Mouse (Mus musculus): ENCODE data around the gene Bex4. TPM values are rescaled to one million over a fixed set of nuclear protein-coding genes. Genes with fewer than 3 reads are reported as not detected.

The Bex4 gene
- polyA plus RNA-seq, 1 experiment = not detected

DNA sequence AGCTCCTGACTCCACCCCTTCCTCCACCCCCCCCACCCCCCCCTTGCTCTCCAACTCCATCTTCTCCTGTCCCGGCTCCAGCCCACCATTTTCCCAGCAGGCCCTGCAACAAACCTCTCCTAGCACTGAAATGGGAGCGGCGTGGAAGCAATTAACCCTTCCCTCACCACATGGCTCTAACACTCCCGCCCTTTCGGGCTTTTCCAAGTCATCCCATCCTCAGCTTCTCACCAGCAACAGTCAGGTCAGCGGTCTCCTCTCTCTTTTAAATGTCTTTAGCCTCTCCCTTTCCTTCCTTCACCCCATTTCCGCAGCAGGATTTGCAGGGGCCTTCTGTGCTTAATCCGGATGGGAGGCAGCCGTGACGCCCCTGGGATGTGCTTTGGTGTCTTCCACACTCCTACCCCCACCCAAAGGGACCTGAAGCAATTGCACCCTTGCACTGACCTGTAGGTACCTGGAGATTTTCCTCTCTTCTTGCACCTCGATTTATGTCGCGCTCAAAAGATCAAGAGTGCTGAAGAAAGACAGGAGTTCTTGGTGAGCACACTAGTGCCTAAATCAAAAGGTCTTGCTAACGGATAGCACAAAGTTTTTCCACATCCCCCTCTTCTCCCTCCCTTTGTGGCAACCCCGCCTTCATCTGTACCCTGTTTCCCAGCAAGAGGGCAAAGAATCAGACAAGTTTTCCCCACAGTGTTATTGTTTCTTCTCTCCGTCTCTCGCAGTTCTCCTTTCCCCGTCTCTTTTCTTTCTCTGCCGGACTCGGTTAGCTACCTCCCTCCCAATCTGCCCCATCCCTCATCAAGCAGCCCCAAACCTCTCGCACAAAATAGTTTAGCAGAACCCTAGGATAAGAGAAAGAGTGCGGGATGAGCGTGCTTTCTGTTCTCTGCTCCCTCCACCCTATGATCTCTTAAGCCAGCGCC is 32.7 kb downstream of the Bex4 start:
- H3ac ChIP-seq (ENCODE audit: control insufficient read depth, insufficient read length) = peak overlapping the region; percentile 62
- H3K4me3 ChIP-seq = peak overlapping the region; percentile 82
- peaks cover 7% of the 10 kb centered on the region for H3K79me2 ChIP-seq (ENCODE audit: control insufficient read depth, insufficient read depth)
- no peaks in the 10 kb centered on the region for H3K27me3 ChIP-seq (ENCODE audit: control insufficient read depth, insufficient read depth, insufficient read length)
- peak overlapping the region; percentile 62 for H3K4me2 ChIP-seq (ENCODE audit: low read depth)
- TF ChIP-seq MYOG (IDR thresholded peaks at IDR 0.05; ENCODE audit: control insufficient read depth in 1 of 3, insufficient read depth in 1 of 3, insufficient read length in 2 of 3, low read depth in 2 of 3) (no peak), POLR2A (IDR thresholded peaks at IDR 0.05; ENCODE audit: insufficient read length, low read depth) (no peak), REST (IDR thresholded peaks at IDR 0.05; ENCODE audit: insufficient read depth, insufficient read length) (no peak), POLR2AphosphoS2 (IDR thresholded peaks at IDR 0.05; ENCODE audit: insufficient read length, low read depth) (no peak), USF1 (IDR thresholded peaks at IDR 0.05; ENCODE audit: low read depth) (no peak)
- no peaks in the 10 kb centered on the region for H3K36me3 ChIP-seq (ENCODE audit: control insufficient read depth, insufficient read depth)

DNA sequence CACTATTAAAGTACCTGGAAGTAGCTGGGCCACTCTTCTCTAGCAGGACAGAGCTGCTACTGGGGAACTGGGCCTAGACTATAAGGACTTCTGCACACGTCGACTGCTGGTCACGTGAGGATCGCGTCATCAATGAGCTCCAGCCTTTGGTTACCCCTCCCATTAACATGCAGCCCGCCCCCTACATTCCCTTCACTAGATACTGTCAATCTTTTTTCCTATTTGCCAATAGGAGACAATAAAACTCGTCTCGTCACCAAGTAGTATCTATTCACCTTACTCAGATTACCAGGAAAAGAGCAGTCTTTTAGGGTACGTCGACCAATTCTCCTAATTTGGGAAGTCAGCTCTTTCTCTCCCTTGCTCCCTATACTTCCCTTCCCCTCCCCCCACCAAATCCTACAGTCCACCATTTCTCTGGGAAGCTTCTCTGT is 33.3 kb downstream of the Bex4 start, which contains the start of gene Tceal8:
Tceal8 (minus strand) TSS at position 225 of the 434 bp plus-strand sequence.
- H3ac ChIP-seq (ENCODE audit: control insufficient read depth, insufficient read length) = peak within 1 kb of the TSS; percentile 62
- no peaks in the 10 kb centered on the region for H3K27me3 ChIP-seq (ENCODE audit: control insufficient read depth, insufficient read depth, insufficient read length)
- TF ChIP-seq USF1 (IDR thresholded peaks at IDR 0.05; ENCODE audit: low read depth) (peak; percentile 98), POLR2AphosphoS2 (IDR thresholded peaks at IDR 0.05; ENCODE audit: insufficient read length, low read depth) (peak; percentile 64), REST (IDR thresholded peaks at IDR 0.05; ENCODE audit: insufficient read depth, insufficient read length) (no peak), CEBPB (IDR thresholded peaks at IDR 0.05; ENCODE audit: insufficient read depth, poor library complexity, severe bottlenecking) (no peak), MAX (IDR thresholded peaks at IDR 0.05; ENCODE audit: low read depth) (no peak), SRF (IDR thresholded peaks at IDR 0.05; ENCODE audit: control insufficient read depth, insufficient read length, low read depth) (peak; percentile 22), MYOD1 (IDR thresholded peaks at IDR 0.05; ENCODE audit: control insufficient read depth in 1 of 3, insufficient read length in 2 of 3, low read depth in 2 of 3) (no peak), E2F4 (IDR thresholded peaks at IDR 0.05; ENCODE audit: insufficient read depth) (no peak), POLR2A (IDR thresholded peaks at IDR 0.05; ENCODE audit: insufficient read length, low read depth) (peak; percentile 75), MYOG (IDR thresholded peaks at IDR 0.05; ENCODE audit: control insufficient read depth in 1 of 3, insufficient read depth in 1 of 3, insufficient read length in 2 of 3, low read depth in 2 of 3) (no peak)
- peaks cover 7% of the 10 kb centered on the region for H3K79me2 ChIP-seq (ENCODE audit: control insufficient read depth, insufficient read depth)
- peak within 1 kb of the TSS; percentile 82 for H3K4me3 ChIP-seq
- no peaks in the 10 kb centered on the region for H3K36me3 ChIP-seq (ENCODE audit: control insufficient read depth, insufficient read depth)
- peak within 1 kb of the TSS; percentile 77 for H3K4me2 ChIP-seq (ENCODE audit: low read depth)

DNA sequence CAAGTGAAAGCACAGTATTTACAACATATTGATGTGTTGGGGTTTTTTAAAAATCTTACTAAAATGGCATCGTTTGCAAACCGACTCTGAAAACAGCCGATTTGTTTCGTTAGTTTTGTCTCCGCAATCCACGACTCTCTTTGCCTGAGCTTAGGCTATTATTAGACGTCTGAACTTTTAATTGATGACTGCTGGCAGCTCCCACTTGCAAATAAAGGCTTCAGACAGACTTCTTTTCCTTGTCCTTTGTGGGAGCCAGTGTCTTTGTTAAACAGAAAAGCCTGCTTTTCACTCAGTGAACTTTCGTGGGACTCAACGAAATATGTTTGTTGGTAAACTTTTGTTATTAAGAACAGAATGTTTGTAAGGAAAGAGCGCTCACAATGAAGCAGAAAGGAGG is 34.0 kb downstream of the Bex4 start:
- H3K4me2 ChIP-seq (ENCODE audit: low read depth) = peak overlapping the region; percentile 77
- H3ac ChIP-seq (ENCODE audit: control insufficient read depth, insufficient read length) = no peak overlapping the region
- no peaks in the 10 kb centered on the region for H3K27me3 ChIP-seq (ENCODE audit: control insufficient read depth, insufficient read depth, insufficient read length)
- TF ChIP-seq E2F4 (IDR thresholded peaks at IDR 0.05; ENCODE audit: insufficient read depth) (no peak), CEBPB (IDR thresholded peaks at IDR 0.05; ENCODE audit: insufficient read depth, poor library complexity, severe bottlenecking) (no peak), MYOG (IDR thresholded peaks at IDR 0.05; ENCODE audit: control insufficient read depth in 1 of 3, insufficient read depth in 1 of 3, insufficient read length in 2 of 3, low read depth in 2 of 3) (no peak), TCF12 (IDR thresholded peaks at IDR 0.05; ENCODE audit: insufficient read depth, poor library complexity, severe bottlenecking) (no peak), MYOD1 (IDR thresholded peaks at IDR 0.05; ENCODE audit: control insufficient read depth in 1 of 3, insufficient read length in 2 of 3, low read depth in 2 of 3) (no peak), POLR2AphosphoS2 (IDR thresholded peaks at IDR 0.05; ENCODE audit: insufficient read length, low read depth) (no peak), SRF (IDR thresholded peaks at IDR 0.05; ENCODE audit: control insufficient read depth, insufficient read length, low read depth) (no peak), TCF3 (IDR thresholded peaks at IDR 0.05; ENCODE audit: insufficient read length, low read depth) (no peak), USF1 (IDR thresholded peaks at IDR 0.05; ENCODE audit: low read depth) (no peak), POLR2A (IDR thresholded peaks at IDR 0.05; ENCODE audit: insufficient read length, low read depth) (no peak), REST (IDR thresholded peaks at IDR 0.05; ENCODE audit: insufficient read depth, insufficient read length) (no peak)
- no peaks in the 10 kb centered on the region for H3K36me3 ChIP-seq (ENCODE audit: control insufficient read depth, insufficient read depth)
- peak overlapping the region; percentile 82 for H3K4me3 ChIP-seq
- peaks cover 7% of the 10 kb centered on the region for H3K79me2 ChIP-seq (ENCODE audit: control insufficient read depth, insufficient read depth)

GRCm38 (mm10) chrX:136180897-136181553 is 42.2 kb downstream of the Bex4 start:
- H3K27me3 ChIP-seq (ENCODE audit: control insufficient read depth, insufficient read depth, insufficient read length) = no peaks in the 10 kb centered on the region
- H3K36me3 ChIP-seq (ENCODE audit: control insufficient read depth, insufficient read depth) = no peaks in the 10 kb centered on the region
- TF ChIP-seq MAX (IDR thresholded peaks at IDR 0.05; ENCODE audit: low read depth) (no peak), E2F4 (IDR thresholded peaks at IDR 0.05; ENCODE audit: insufficient read depth) (no peak), TCF12 (IDR thresholded peaks at IDR 0.05; ENCODE audit: insufficient read depth, poor library complexity, severe bottlenecking) (no peak), REST (IDR thresholded peaks at IDR 0.05; ENCODE audit: insufficient read depth, insufficient read length) (no peak)
- no peaks in the 10 kb centered on the region for H3K79me2 ChIP-seq (ENCODE audit: control insufficient read depth, insufficient read depth)
- H3ac ChIP-seq (ENCODE audit: control insufficient read depth, insufficient read length) = no peak overlapping the region
- no peak overlapping the region for H3K4me2 ChIP-seq (ENCODE audit: low read depth)
- H3K4me3 ChIP-seq = no peak overlapping the region

Data from myocyte (in vitro differentiated cells).